Mouse (Mus musculus) lung, postnatal 10 days (tissue): ENCODE data around the gene Pkd1.
A peak's percentile ranks its signal among the peaks of the same experiment; 100 is the strongest.

Experiments used
- DNase-seq: peaks from one replicate; pipeline ENCODE4 v3.0.0; 2021

Pkd1 gene

DNA sequence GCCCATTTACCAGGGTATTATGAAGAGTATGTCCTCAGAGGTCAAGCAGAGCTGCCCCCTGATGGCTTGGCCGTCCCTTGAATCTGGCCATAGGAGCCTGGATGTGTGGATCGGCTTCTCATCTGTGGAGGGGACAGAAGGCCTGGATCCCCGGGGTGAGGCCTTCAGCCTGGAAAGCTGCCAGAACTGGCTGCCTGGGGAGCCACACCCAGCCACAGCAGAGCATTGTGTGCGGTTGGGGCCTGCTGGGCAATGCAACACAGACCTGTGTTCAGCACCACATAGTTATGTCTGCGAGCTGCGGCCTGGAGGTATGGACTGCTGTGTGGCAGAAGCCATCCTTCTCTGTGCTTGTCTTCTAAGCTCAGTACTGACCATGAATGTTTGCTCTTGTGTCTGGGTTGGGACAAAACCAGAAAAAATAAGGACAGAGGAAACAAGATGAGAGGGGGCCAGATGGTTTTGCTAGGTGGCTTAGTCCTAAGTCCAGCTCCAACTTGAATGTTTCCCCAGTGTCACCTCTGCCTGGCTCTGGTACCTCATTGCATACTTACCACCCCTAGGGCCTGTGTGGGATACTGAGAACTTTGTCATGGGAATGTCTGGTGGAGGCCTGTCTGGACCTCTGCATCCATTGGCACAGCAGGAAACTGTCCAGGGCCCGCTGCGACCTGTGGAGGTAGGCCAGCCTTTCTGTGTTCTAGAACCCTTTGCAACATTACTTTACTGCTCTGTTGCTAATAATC is 17.6 kb downstream of the Pkd1 start:
- peak; percentile 70 for DNase-seq

DNA sequence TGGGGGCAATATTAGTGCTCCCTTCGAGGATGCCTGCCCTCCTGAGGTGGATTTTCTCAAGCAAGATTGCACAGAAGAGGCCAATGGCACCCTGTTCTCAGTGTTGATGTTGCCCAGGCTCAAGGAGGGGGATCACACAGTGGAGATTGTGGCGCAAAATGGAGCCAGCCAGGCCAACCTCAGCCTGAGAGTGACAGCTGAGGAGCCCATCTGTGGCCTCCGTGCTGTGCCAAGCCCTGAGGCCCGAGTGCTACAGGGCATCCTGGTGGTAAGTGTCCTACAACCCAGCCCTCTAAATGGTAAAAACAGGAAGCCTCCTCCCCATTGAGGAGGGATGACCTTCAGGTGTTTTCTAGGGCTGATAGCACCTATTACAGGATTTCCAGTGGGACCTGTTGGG is 20.2 kb downstream of the Pkd1 start:
- no peak for DNase-seq

DNA sequence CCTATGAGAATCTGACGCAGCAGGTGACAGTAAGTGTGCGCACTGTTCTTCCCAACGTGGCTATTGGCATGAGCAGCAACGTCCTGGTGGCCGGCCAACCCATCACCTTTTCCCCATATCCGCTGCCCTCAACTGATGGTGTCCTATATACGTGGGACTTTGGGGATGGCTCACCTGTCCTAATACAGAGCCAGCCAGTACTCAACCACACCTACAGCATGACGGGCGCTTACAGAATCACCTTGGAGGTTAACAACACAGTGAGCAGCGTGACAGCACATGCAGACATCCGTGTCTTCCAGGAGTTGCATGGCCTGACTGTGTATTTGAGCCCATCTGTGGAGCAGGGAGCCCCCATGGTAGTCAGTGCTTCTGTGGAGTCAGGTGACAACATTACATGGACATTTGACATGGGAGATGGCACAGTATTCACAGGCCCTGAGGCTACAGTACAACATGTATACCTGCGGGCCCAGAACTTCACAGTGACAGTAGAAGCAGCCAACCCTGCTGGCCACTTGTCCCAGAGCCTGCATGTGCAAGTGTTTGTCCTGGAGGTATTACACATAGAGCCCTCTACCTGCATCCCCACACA is 23.1 kb downstream of the Pkd1 start:
- DNase-seq = no peak

DNA sequence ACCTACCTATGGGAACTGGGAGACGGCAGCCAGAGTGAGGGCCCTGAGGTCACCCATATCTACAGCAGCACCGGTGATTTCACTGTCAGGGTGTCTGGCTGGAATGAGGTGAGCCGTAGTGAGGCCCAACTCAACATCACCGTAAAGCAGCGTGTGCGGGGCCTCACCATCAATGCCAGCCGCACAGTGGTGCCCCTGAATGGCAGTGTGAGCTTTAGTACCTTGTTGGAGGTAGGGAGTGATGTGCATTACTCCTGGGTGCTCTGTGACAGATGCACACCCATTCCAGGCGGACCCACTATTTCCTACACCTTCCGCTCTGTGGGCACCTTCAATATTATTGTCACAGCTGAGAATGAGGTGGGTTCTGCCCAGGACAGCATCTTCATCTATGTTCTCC is 24.2 kb downstream of the Pkd1 start:
- DNase-seq = no peak

DNA sequence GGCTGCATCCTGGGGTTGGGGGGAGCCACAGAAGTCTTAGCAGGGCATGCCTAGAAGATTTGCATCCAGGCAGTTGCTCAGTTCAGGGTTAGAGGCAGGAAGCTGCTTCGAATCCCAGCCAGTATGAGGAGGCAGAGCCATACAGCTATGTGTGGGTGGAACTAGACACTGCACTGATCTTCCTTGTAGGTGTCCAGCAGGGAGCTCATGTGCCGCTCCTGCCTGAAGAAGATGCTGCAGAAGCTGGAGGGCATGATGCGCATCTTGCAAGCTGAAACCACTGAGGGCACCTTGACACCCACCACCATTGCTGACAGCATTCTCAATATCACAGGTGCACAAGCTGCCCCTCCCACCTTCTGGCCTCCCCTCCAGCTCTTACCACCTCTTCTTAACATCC is 29.9 kb downstream of the Pkd1 start:
- no peak for DNase-seq

DNA sequence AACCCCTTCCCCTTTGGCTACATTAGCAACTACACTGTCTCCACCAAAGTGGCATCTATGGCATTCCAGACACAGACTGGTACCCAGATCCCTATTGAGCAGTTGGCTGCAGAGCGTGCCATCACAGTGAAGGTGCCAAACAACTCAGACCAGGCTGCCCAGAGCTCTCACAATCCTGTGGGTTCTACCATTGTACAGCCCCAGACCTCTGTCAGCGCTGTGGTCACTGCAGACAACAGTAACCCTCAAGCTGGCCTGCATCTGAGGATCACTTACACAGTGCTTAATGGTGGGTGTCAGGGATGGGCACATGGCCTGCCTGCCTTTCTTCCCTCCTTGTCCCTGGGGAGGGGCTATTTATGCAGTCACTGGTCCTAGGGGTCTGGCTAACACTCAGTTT is 30.7 kb downstream of the Pkd1 start:
- DNase-seq = no peak

DNA sequence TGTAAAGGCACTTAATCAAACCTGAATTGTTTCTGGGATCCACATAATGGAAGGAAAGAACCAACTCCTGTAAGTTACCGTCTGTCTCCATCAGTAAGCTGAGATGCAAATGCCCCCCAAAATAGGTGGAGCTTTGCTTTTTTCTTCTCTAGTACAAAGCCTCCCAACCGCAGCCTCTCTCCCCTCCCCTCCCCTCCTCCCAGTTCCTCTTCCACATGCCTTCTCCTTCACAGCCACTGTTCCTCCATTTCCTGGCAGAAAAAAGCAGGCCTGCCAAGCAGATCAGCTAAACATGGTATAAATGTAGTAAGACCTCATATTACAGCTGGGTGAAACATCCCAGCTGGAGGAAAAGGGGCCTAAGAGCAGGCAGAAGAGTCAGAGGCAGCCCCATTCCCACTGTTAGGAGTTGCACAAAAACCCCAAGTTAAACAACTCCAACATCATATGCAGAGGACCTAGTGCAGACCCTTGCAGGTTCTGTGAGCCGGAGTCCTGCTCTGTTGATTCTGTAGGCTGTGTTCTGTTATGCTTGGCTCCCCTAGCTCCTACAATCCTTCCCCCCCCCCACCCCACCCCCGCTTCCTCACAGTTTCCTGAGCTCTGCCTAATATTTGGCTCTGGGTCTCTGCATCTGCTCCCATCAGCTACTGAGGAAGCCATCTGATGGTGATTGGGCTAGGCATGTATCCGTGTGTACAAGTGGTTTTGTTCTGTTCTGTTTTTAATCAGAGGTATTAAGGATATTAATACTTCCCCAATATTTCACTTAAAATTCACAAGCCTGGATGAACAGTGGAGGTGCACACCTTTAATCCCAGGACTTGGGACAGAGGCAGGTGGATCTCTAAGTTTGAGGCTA is 34.2 kb downstream of the Pkd1 start:
- DNase-seq = peak; percentile 47

DNA sequence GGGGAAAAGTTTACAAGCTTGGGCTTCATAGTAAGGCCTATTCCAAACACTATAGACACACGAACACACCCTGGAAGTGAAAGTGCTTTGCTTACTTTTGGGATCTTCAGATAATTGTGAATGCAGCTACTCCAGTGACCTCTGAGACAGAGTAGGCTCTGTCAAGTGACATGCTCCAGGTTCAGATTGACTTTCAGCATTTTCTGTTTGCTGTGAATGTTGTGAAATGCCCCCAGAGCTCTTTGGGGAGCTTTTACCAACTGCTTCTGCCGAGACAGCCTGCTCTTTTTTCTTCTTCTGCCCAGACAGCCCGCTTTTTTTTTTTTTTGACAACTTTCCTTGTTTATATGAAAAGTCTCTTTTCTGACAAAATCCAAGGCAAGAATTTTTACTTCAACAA is 34.9 kb downstream of the Pkd1 start:
- DNase-seq = peak; percentile 30

DNA sequence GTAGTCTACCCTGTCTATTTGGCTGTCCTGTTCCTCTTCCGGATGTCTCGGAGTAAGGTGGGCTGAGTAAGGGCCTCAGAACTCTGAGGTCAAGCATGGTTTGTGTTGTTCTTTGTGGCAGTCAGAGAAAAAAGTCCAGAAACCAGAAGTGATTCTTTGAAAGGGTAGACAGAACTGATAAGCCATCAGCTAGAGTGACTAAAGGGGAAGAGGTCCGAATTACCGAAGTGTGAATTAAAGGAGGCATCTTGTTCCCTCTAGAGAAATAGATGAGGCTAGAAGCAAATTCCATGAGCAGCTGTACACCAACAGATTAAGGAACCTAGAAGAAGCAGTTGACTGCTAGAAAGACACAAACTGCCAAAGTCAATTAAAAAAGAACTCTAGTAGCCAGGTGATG is 36.9 kb downstream of the Pkd1 start:
- DNase-seq = no peak

DNA sequence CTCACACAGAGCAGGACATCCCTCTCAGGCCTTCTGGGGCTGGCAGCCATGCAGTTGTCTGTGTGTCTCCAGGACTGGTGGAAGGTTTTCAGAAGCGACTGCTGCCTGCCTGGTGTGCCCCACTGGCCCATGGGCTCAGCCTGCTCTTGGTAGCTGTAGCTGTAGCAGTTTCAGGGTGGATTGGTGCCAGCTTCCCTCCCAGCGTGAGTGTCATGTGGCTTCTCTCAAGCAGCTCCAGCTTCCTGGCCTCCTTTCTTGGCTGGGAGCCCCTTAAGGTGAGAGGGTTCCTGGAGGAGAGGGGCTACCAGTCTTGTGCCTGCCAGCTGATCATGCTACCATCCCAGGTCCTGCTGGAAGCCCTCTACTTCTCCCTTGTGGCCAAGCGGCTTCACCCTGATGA is 41.3 kb downstream of the Pkd1 start:
- no peak for DNase-seq

DNA sequence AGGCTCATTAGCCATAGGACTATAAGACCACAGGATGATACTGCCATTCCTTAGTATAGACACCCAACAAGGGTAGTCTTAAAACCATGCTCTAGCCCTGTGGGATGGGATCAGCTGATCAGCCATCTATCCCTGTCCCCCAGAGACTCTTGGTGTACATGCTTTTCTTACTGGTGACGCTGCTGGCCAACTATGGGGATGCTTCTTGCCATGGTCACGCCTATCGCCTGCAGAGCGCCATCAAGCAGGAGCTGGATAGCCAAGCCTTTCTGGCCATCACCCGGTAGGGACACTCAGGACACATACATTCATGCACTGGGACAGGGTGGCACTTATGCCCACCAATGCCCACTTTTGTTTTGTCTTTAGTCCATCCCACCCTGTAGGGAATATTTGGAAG is 42.1 kb downstream of the Pkd1 start:
- DNase-seq = no peak

DNA sequence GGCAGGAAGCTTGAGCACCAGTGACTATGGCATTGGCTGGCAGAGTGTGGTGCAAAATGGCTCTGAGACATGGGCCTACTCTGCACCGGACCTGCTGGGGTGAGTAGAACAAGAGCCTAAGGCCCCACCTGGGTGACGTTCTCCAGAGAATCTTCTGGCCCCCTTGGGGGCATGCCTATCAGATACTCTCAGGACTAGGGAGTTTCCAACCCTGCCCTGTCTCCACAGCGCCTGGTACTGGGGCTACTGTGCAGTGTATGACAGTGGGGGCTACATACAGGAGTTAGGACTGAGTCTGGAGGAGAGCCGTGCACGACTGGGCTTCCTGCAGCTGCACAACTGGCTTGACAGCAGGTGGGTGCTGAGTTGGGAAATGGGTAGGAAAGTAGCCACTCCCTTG is 43.6 kb downstream of the Pkd1 start:
- no peak for DNase-seq

DNA sequence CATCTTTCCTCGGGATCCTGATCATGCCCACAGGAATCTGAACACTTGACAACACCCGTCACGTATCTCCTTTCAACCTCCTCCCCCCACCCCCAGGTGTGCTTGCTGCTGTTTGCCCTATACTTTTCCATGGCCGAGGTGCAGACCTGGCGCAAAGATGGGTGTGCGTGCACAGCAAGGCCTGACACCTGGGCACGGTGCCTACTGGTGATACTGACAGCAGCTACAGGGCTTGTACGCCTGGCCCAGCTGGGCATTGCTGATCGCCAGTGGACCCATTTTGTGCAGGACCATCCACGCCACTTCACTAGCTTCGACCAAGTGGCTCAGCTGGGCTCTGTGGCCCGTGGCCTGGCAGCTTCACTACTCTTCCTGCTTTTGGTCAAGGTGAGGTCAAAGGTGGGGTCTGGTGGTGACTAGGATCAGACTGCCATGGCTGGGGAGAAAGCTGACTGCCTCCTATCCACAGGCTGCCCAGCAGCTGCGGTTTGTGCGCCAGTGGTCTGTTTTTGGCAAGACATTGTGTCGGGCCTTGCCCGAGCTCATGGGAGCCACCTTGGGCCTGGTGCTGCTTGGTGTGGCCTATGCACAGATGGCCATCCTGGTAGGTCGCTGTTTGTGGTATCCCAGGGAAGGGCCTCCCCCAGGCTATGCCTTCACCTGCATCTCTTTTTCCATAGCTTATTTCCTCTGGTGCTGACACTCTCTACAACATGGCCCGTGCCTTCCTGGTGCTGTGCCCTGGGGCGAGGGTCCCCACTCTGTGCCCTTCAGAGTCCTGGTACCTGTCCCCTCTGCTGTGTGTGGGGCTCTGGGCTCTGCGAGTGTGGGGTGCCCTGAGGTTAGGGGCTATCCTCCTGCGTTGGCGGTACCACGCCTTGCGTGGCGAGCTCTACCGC is 44.6 kb downstream of the Pkd1 start:
- no peak for DNase-seq

DNA sequence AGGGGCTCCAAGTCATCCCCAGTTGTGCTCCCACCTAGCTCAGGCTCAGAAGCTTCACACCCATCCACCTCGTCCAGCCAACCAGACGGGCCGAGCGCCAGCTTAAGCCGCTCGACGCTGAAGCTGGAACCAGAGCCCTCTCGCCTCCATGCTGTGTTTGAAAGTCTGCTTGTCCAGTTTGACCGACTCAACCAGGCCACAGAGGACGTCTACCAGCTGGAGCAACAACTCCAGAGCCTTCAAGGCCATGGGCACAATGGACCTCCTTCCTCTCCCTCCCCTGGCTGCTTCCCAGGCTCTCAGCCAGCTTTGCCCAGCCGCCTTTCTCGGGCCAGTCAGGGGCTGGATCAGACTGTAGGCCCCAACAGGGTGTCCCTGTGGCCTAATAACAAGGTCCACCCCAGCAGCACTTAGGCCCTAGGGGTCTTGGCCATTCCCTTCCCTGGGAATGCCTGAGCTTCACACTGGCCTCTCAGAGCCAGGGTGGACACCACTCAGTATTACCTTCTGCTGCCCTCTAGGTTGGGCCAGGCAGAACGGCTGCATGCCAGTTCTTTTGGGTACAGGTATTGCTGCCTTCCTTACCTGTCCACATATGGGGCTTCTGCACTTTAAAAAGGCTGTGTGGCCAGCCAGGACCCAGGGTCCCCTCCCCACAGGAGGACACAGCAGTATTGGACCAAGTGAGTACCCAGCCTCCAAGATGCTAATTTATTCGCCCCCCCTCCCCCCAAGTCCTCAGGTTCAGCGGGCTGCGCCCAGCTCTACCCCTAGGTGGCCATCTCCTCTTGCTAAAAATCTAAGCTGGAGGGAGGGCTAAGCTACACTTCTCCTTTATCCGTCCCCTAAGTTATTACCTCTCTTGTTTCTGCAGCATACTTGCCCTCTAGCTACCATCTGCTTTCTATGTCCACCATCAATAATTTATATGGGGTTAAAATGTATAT is 45.8 kb downstream of the Pkd1 start:
- peak; percentile 50 for DNase-seq

DNA sequence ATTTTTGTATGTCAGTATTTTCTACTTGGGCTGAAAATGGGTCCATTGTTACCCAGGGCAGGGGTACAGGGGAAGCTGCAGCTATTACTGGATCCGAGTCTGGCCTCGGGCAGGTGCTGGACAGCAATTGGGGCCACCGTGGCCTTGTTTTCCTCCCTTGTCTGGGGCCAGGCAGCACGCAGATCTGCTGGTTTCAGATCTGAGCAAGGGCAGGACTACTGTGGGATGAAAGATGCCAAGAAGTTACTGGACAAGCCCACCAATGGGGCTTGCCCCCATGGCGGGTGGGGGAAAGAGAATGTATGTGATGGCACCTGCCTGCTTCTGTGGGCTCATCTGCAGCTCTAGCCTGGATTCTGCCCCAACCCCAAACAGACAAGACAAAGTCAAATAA is 46.4 kb downstream of the Pkd1 start:
- no peak for DNase-seq

DNA sequence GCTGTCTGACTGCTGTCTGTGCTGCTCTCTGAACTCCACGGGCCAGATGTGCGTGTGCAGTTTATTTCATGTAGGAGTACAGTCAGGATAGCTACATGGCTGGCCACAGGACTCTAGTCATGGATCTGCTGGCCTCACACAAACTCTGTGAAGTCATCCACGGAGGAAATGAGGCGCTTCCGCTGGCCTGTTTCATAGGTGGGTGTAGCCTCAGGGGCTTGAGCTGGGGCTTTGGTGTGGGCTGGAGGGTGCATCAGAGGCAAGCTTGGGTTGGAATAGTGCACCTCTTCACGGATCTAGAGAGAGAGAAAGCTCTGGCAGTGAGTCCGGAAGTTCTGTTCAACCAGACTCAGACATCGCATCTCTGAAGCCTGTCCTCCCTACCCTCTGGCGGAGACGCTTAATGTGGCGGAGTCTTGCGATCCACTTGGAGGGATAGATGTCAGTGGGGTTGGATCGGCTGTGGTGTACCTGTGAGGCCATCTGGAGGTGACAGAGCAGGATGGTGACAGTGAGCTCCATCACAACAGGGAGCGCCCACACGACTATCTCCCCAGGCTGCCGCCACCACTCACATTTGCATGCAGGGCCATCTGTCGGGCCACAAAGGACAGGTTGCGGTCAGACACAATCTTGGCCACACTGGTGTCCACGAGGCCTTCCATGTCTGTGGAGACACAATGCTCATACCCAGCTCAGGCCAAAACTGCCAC is 47.0 kb downstream of the Pkd1 start:
- no peak for DNase-seq

DNA sequence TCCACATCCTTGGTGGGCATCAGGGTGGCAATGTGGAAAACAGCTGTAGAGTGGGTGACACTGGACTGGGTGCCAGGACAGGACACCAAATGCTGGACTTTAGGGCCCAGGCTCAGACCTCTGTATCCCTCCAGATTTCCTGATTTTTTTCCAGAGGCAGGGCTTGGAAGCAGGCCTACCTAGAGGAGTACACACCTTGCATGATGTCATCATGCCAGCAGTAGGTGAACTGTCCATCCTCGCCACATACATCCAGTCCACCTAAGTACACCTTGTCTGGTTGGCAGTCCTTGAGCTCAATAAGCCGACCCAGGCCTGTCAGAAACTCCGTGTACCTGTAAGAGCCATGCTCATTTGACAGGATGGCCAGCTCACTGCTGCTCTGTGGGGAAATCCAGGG is 48.4 kb downstream of the Pkd1 start:
- no peak for DNase-seq

DNA sequence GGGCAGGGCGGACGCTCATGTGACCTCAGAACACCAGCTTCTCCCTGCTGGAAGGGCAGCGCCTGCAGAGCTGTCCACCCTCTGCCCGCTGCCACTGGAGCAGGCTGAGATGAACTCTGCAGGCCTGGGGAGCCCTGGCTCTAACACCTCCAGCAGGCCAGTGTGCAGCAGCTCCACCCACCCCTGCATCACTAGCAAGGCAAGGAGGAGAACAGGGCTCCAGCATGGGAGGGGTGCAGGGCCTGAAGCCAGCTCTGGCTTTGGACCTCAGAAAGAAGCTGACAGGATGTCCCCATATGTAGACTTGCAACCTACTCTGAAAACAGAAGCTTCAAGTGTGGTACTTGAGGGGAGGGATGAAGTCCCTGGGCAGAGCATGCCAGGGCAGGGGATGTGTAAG is 50.9 kb downstream of the Pkd1 start:
- DNase-seq = peak; percentile 32

DNA sequence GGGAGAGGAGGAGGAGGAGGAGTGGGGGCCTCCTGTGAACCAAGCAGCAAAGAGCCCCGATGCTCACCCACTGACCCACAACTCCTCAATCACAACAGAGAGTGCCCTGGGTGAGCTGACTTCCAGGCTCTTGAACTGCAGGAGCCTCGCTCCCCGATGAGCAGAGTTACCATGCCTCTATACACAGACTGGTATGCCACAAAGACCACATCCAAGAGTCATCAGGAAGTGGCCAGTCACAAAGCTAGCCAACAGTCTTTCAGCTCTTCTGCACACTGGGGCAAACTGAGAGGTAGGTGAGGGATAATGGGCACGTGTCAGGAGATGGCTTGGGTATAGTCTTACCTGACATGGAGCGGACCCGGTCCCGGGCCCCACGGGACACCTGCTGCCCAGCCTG is 54.3 kb downstream of the Pkd1 start:
- no peak for DNase-seq

DNA sequence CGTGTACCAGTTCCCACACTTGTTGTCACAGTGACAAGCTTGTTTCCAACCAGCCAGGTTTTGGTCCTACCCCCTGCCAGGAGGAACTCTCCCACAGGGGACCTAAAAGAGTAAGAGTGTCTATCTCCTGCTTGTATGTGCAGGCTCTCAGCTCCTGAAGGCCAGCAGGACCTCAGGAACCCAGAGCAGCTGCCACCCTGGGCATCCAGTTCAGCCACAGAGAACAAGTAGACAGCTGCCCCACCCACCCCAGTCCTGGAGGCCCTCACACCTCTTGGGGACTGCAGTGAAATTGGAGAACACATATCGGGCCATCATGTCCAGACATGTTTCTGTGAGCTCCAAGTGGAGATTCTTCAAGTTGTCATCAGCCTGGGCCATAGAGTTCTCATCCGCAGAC is 54.9 kb downstream of the Pkd1 start:
- no peak for DNase-seq

DNA sequence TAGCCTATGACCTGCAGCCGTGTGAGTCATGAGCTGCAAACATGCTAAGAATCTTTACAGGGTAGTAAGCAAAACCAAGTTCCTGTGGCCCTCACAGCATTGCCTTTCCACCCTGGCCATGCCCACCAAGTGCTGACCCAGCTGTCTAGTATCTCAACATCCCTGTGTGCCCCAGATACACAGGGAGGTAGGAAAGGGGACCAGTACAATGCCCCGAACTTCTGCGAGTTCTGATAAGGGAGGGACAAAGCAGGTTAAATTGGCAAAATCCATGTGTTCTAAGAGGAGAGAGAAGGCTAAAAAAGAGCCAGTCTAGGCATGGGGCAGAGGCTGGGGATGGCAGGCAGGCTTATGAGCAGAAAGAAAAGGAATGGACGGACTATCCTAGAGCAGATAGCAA is 58.7 kb downstream of the Pkd1 start:
- no peak for DNase-seq
